Mouse (Mus musculus) midbrain, postnatal 0 days (tissue): ENCODE data around the gene Rint1. TPM values are rescaled to one million over a fixed set of nuclear protein-coding genes. Genes with fewer than 3 reads are reported as not detected.

Experiments
- ATAC-seq: fragments of 200-750 bp; cut with Nextera tagmentation; 2 replicates; pipeline ENCODE4 v1.8.0; 2017; ENCODE audit warnings: moderate number of reproducible peaks, mild to moderate bottlenecking, moderate TSS enrichment, moderate library complexity; ENCODE audit not compliant: low FRiP score
- DNase-seq: peaks from one replicate; pipeline ENCODE4 v3.0.0-alpha.2; 2015; ENCODE audit warnings: low spot score
- H3K27ac ChIP-seq: fragments of 300-500 bp; sonication (generic); 2 replicates; pipeline ENCODE4 v1.5.1; 2014; ENCODE audit warnings: low read depth, mild to moderate bottlenecking, low read length, mixed read lengths
- H3K27me3 ChIP-seq: fragments of 300-500 bp; sonication (generic); 2 replicates; pipeline ENCODE4 v1.6.1; 2014; ENCODE audit warnings: low read length, control low read depth, mixed read lengths; ENCODE audit not compliant: insufficient read depth
- H3K36me3 ChIP-seq: fragments of 300-500 bp; sonication (generic); 2 replicates; pipeline ENCODE4 v1.6.1; 2014; ENCODE audit warnings: low read length, control low read depth, mixed read lengths; ENCODE audit not compliant: insufficient read depth
- H3K4me1 ChIP-seq: fragments of 300-500 bp; sonication (generic); 2 replicates; pipeline ENCODE4 v1.6.1; 2014; ENCODE audit warnings: mild to moderate bottlenecking, control low read depth, antibody characterized with exemption, low read length, mixed read lengths; ENCODE audit not compliant: insufficient read depth
- H3K4me2 ChIP-seq: fragments of 300-500 bp; sonication (generic); 2 replicates; pipeline ENCODE4 v1.6.1; 2014; ENCODE audit warnings: low read depth, mild to moderate bottlenecking, low read length, mixed read lengths; ENCODE audit not compliant: poor library complexity, severe bottlenecking
- H3K4me3 ChIP-seq: fragments of 300-500 bp; sonication (generic); 2 replicates; pipeline ENCODE4 v1.5.1; 2014; ENCODE audit warnings: low read depth, mild to moderate bottlenecking, low read length, moderate library complexity
- H3K9ac ChIP-seq: fragments of 300-500 bp; sonication (generic); replicated peaks from 2 replicates; pipeline ENCODE4 v1.6.1; 2014; ENCODE audit warnings: mild to moderate bottlenecking, low read length, moderate library complexity, mixed read lengths; ENCODE audit not compliant: poor library complexity, severe bottlenecking
- H3K9me3 ChIP-seq: fragments of 300-500 bp; sonication (generic); 2 replicates; pipeline ENCODE4 v1.6.1; 2016; ENCODE audit warnings: low read length, control low read depth
- CTCF ChIP-seq: IDR thresholded peaks from 2 replicates; pipeline ENCODE4 v1.5.1; 2016; ENCODE audit warnings: antibody characterized with exemption, mild to moderate bottlenecking
- WGBS: fragments of 180-500 bp; shearing (Covaris S2); extraction: QIAGEN DNeasy Blood & Tissue Kit; methylation state at CpG from one replicate; pipeline ENCODE4 v1.1.7; 2014; 5-methylcytosine and 5-hydroxymethylcytosine counted together
- polyA plus RNA-seq: library from polyadenylated mRNA; unstranded; fragments of >200 nt; fragmentation: Nextera tagmentation; extraction: Ambion mirVana; gene quantifications from 2 replicates; pipeline ENCODE4 v1.2.1, GENCODE M21; 2015
- total RNA-seq: library from RNA; depleted of rRNA; stranded (reverse); fragments of >200 nt; gene quantifications from 2 replicates; pipeline ENCODE4 v1.2.3, GENCODE M21; 2014

Rint1 gene
- total and polyA plus RNA-seq, 2 experiments from 2014 or later = 21.7 to 25.9 TPM

DNA sequence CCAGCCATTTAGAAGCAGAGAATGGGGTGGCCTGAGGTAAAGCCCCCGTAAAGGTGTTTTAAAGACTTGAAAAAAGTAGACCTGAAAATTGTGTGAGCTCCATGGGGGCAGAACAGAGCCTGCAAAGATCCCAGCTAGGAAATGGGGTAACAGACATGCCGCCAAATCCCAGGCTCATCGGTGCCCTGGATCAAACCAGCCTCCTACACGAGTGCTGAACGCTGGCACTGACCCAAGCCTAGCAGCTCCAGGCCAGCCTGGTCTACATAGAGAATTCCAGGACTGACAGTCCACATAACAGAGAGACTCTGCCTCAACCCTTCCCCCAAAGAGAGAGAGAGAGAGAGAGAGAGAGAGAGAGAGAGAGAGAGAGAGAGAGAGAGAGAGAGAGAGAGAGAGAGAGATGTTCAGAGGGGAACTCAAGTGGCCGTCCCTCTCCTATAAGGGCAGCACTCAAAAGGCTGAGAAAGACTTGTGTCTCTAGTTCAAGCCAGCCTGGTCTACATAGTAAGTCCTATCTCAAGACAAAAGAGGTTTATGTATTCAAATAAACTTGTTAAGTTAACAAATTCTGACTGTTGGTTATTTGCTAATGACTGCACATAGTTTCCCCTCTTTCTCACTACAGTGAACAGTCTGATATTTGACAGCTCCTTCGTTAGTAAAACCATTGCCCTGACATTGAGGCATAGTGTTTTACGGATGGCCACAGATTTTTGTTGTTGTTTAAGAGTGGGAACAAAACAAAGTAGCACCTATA lies 5.3 kb upstream of the Rint1 start:
- Histone ChIP-seq H3K4me1 (no peaks in the 10 kb centered on the region), H3K36me3 (no peaks in the 10 kb centered on the region), H3K4me2 (peak overlapping the region; percentile 46), H3K9ac (no peak overlapping the region), H3K27me3 (no peaks in the 10 kb centered on the region), H3K27ac (no peak overlapping the region), H3K9me3 (no peaks in the 10 kb centered on the region), H3K4me3 (peak overlapping the region; percentile 75)
- DNase-seq = no peak
- TF ChIP-seq CTCF = no peak
- WGBS = 55% methylated on average over 8 of the region's 8 CpGs
- ATAC-seq = no peak

DNA sequence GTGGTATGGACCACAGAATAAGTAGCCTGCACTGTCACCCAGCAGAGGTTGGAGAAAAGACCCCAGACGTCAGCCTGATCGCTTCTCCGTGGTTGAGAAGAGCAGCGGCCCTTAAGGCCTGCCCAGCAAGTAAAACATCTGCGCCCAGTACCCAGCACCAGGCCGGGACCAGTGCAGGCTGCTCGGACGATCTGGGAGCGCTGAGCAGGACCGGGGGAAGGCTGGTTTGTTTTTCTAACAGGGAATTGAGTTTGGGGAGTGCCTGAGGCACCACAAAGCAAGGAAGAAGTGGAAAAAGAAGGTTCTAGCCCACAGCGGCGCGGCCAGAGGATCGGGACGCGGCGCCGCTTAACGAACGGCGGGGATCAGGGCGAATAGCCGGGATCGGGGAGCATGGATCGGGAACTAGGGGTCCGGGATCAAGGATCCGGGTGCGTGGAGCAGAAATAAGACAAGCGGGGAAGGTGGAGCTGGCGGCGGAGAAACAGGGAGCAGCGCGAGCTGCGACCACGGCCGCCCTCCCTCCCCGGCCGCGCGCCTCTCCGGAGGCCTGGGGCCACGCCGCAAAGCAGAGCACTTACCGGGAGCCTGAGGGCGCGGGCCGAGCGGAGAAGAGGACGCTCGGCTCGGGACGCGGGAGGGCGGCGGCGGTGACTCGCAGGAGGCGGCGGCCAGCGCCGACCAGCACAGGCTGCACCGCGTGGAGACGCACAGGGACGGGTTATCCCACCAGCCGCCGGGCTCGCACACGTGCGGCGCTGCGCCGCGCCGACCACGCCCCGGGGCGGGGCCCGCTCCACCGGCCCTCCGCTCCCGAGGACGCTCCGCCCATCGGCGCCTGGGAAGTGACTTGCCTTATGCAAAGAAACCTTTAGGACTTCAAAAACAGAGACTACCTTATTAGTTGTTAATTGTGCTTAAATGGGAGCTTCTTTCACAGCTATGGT lies 4.3 kb upstream of the Rint1 start, which contains the start of gene Pus7:
Pus7 (minus strand) TSS at position 781 of the 947 bp plus-strand sequence.
- peak; percentile 87 for ATAC-seq
- Histone ChIP-seq H3K4me2 (peak within 1 kb of the TSS; percentile 46), H3K9ac (peak within 1 kb of the TSS; percentile 69), H3K4me3 (peak within 1 kb of the TSS; percentile 75), H3K27me3 (no peaks in the 10 kb centered on the region), H3K4me1 (no peaks in the 10 kb centered on the region), H3K27ac (peak within 1 kb of the TSS; percentile 67), H3K36me3 (no peaks in the 10 kb centered on the region), H3K9me3 (no peaks in the 10 kb centered on the region)
- under 1% methylated on average over 81 of the region's 86 CpGs for WGBS
- peak; percentile 87 for DNase-seq
- no peak for TF ChIP-seq CTCF

DNA sequence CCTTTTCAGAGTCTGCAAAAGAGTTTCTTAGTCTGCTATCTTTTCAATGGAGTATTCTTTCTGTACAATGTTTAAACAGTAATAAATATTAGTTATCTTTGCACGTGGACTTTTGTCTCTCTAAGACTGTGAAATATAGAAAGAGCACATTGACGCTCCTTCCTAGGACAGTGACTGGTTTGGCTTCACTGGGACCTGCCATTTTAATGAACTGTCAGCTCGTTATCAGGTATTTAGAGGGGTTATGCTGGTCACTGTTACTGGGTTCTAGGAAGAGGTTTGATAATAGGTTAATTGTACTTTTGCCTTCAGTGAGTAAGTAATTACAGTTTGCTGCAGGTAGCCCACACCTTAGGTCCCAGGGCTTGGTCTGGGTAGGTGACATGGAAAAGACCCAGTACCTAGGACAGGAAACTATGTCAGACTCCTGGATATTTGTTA lies 899 bp downstream of the Rint1 start:
- Histone ChIP-seq H3K36me3 (0 out of 2 replicates have a peak, but pooled peaks cover 3% of the 10 kb centered on the region), H3K4me1 (no peaks in the 10 kb centered on the region), H3K4me3 (peak overlapping the region; percentile 90), H3K9me3 (no peaks in the 10 kb centered on the region), H3K4me2 (peak overlapping the region; percentile 91), H3K9ac (peak overlapping the region; percentile 87; the same call in 1 of the 2 replicates), H3K27me3 (no peaks in the 10 kb centered on the region), H3K27ac (no peak overlapping the region)
- DNase-seq = no peak
- no peak for TF ChIP-seq CTCF
- WGBS = 46% methylated on average over 3 of the region's 3 CpGs
- ATAC-seq = no peak

DNA sequence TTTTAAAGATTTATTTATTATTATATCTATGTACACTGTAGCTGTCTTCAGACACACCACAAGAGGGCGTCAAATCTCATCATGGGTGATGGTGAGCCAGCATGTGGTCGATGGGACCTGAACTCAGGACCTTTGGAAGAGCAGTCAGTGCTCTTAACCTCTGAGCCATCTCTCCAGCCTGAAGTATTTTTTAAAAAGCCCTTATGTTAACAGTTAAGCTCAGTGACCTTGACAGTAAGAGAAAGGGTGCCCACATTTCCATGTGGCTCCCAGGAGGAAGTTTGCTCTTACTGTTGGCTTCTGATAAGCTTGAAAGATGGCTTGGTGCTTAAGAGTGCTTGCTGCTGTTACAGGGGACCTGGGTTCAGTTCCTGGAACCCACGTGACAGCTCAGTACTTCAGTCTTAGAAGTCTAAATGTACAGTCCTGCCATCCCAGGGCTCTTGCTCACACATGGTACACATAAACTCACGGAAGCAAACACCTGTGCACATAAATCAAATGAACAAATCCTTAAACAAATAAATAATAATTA lies 1.6 kb downstream of the Rint1 start:
- 85% methylated on average over 4 of the region's 4 CpGs for WGBS
- Histone ChIP-seq H3K4me1 (no peaks in the 10 kb centered on the region), H3K4me2 (no peak overlapping the region), H3K4me3 (no peak overlapping the region), H3K27ac (no peak overlapping the region), H3K9me3 (no peaks in the 10 kb centered on the region), H3K36me3 (peaks cover 6% of the 10 kb centered on the region; the same call in 1 of the 2 replicates), H3K9ac (no peak overlapping the region), H3K27me3 (no peaks in the 10 kb centered on the region)
- TF ChIP-seq CTCF = no peak
- DNase-seq (no peak), ATAC-seq (no peak)

DNA sequence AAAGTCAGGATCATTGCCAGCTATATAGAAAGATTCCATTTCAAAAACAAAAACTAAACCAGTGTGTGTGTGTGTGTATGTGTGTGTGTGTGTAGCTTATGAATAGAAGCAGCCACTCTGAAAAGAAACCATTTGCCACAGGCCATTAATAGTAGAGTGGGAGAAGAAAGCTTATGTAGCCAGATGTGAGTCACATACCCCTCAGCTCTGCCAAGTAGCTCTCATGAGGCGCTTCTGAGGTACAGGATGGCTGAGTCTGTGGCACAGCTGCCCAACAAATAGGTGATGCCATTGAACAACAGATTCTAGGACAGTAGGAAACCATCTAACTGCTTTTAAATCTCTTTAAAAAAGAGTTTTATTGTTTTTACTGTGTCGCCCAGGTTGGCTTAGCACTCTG lies 5.2 kb downstream of the Rint1 start:
- WGBS = 87% methylated on average over 2 of the region's 2 CpGs
- no peak for TF ChIP-seq CTCF

More for the DNA sequence above, 5.2 kb downstream of the Rint1 start:
- H3K9me3 ChIP-seq = no peaks in the 10 kb centered on the region
- H3K4me1 ChIP-seq = no peaks in the 10 kb centered on the region
- no peak overlapping the region for H3K4me2 ChIP-seq
- ATAC-seq = no peak
- DNase-seq = no peak
- no peak overlapping the region; the same call in 1 of the 2 replicates for H3K9ac ChIP-seq
- no peak overlapping the region for H3K27ac ChIP-seq
- no peaks in the 10 kb centered on the region for H3K27me3 ChIP-seq
- no peak overlapping the region for H3K4me3 ChIP-seq
- peaks cover 17% of the 10 kb centered on the region for H3K36me3 ChIP-seq
